In genomic region chrX:147553421-147554201, GRCm38 (mm10) we compare ENCODE assay signal across 8 mouse cellular contexts. TPM values are rescaled to one million over a fixed set of nuclear protein-coding genes. Genes with fewer than 3 reads are reported as not detected.
DNase-seq lines count a peak whose midpoint lies in the region; ATAC-seq lines count a peak whose summit lies in the region.

TSS of gene Lrch2 (minus strand) at chrX:147554081.

- H3K36me3 ChIP-seq in hindbrain, embryonic 14.5 days (replicated peaks; ENCODE audit: control insufficient read depth, insufficient read depth) = no peaks in the 10 kb centered on the region
- no peaks in the 10 kb centered on the region for H3K36me3 ChIP-seq in midbrain, embryonic 13.5 days
- H3K36me3 ChIP-seq in stomach, embryonic 15.5 days = no peaks in the 10 kb centered on the region

- no peaks in the 10 kb centered on the region for H3K27me3 ChIP-seq in hindbrain, embryonic 14.5 days (ENCODE audit: control insufficient read depth, insufficient read depth, low read length)
- no peaks in the 10 kb centered on the region for H3K27me3 ChIP-seq in midbrain, embryonic 13.5 days
- H3K27me3 ChIP-seq in stomach, embryonic 15.5 days (replicated peaks) = no peaks in the 10 kb centered on the region

- ATAC-seq in hindbrain, embryonic 14.5 days (ENCODE audit: low FRiP score) = peak; percentile 93
- peak; percentile 95 for ATAC-seq in midbrain, embryonic 13.5 days
- peak; percentile 53; the same call in 1 of the 2 replicates for ATAC-seq in stomach, embryonic 15.5 days (ENCODE audit: insufficient read depth, low FRiP score, low read depth)

- intact Hi-C loops in left cerebral cortex, postnatal 25 days (cut with DNase I) = no loop called here

- no peaks in the 10 kb centered on the region for H3K9me3 ChIP-seq in hindbrain, embryonic 14.5 days (ENCODE audit: control insufficient read depth, low read length)
- no peaks in the 10 kb centered on the region for H3K9me3 ChIP-seq in midbrain, embryonic 13.5 days
- no peaks in the 10 kb centered on the region for H3K9me3 ChIP-seq in stomach, embryonic 15.5 days

- 0 out of 2 replicates have a peak, but pooled peaks cover 6% of the 10 kb centered on the region for H3K4me1 ChIP-seq in hindbrain, embryonic 14.5 days (replicated peaks; ENCODE audit: control insufficient read depth, insufficient read depth, low read length)
- H3K4me1 ChIP-seq in midbrain, embryonic 13.5 days (replicated peaks) = peaks cover 10% of the 10 kb centered on the region; the same call in 1 of the 2 replicates
- no peaks in the 10 kb centered on the region for H3K4me1 ChIP-seq in stomach, embryonic 15.5 days

- peak within 1 kb of the TSS; percentile 79 for H3K9ac ChIP-seq in hindbrain, embryonic 14.5 days
- H3K9ac ChIP-seq in midbrain, embryonic 13.5 days (replicated peaks) = peak within 1 kb of the TSS; percentile 79
- no peak within 1 kb of the TSS for H3K9ac ChIP-seq in stomach, embryonic 15.5 days

- H3K27ac ChIP-seq in hindbrain, embryonic 14.5 days = peak within 1 kb of the TSS; percentile 89
- peak within 1 kb of the TSS; percentile 92 for H3K27ac ChIP-seq in midbrain, embryonic 13.5 days
- H3K27ac ChIP-seq in stomach, embryonic 15.5 days = peak within 1 kb of the TSS; percentile 48

- peak within 1 kb of the TSS; percentile 57 for H3K4me2 ChIP-seq in hindbrain, embryonic 14.5 days (replicated peaks)
- H3K4me2 ChIP-seq in midbrain, embryonic 13.5 days (replicated peaks) = peak within 1 kb of the TSS; percentile 58
- H3K4me2 ChIP-seq in stomach, embryonic 15.5 days = peak within 1 kb of the TSS; percentile 53

- peak; percentile 78 for DNase-seq in ZHBTc4 (ENCODE audit: low read depth, low spot score)
- DNase-seq in cerebellum, adult 9-11 months = peak; percentile 69
- DNase-seq in frontal cortex, postnatal 10 days (ENCODE audit: low spot score in 2 of 2) = peak; percentile 31 to 42
- DNase-seq in hindbrain, embryonic 14.5 days (ENCODE audit: low spot score) = peak; percentile 69
- peak; percentile 34 to 45 for DNase-seq in left cerebral cortex, postnatal 25 days (ENCODE audit: low spot score in 2 of 2)
- no peak for DNase-seq in adipocyte (ENCODE audit: low spot score)

- peak within 1 kb of the TSS; percentile 58 for H3K4me3 ChIP-seq in hindbrain, embryonic 14.5 days (replicated peaks; ENCODE audit: low read length)
- H3K4me3 ChIP-seq in midbrain, embryonic 13.5 days (replicated peaks) = peak within 1 kb of the TSS; percentile 58
- peak within 1 kb of the TSS; percentile 52 for H3K4me3 ChIP-seq in stomach, embryonic 15.5 days (replicated peaks)

- 14% methylated on average over 44 of the region's 50 CpGs for WGBS in hindbrain, embryonic 14.5 days
- 14% methylated on average over 38 of the region's 50 CpGs for WGBS in midbrain, embryonic 13.5 days
- 15% methylated on average over 38 of the region's 50 CpGs for WGBS in stomach, embryonic 15.5 days

RNA-seq across cellular contexts. Expression of gene Lrch2, which starts in this region (rescaled TPM):
- 17.8 and 18.8 TPM in 2 replicates for polyA plus RNA-seq in hindbrain, embryonic 14.5 days (2014; fragmentation: Nextera tagmentation; extraction: Ambion mirVana)
- 10 to 100 TPM; 22.0 to 26.0 TPM for total RNA-seq in left cerebral cortex, postnatal 25 days (2021)
- polyA plus RNA-seq in midbrain, embryonic 13.5 days (2015; fragmentation: Nextera tagmentation; extraction: Ambion mirVana) = 14.0 and 17.4 TPM in 2 replicates
- 3.4 and 3.9 TPM in 2 replicates for polyA plus RNA-seq in stomach, embryonic 15.5 days (2015; fragmentation: Nextera tagmentation; extraction: Ambion mirVana)
